Mouse (Mus musculus): ENCODE data around the gene Incenp.

Gene Incenp

GRCm38 (mm10) chr19:9899072-9899779, at the start of gene Incenp:
Incenp (minus strand) TSS chr19:9899551.
- peak; percentile 93 to 95 for DNase-seq (ENCODE audit: low spot score in 2 of 2)

- DNase-seq (ENCODE audit: low spot score in 2 of 2) = no peak
Observed at GRCm38 (mm10) chr19:9946986-9947385, 47.6 kb upstream of the Incenp start.

GRCm38 (mm10) chr19:9945800-9946564, 46.6 kb upstream of the Incenp start:
- peak in 1 of 2 experiments; percentile 33 for DNase-seq (ENCODE audit: low spot score in 2 of 2)

GRCm38 (mm10) chr19:9942539-9943533, 43.5 kb upstream of the Incenp start:
- peak in 1 of 2 experiments; percentile 66 for DNase-seq (ENCODE audit: low spot score in 2 of 2)

DNA sequence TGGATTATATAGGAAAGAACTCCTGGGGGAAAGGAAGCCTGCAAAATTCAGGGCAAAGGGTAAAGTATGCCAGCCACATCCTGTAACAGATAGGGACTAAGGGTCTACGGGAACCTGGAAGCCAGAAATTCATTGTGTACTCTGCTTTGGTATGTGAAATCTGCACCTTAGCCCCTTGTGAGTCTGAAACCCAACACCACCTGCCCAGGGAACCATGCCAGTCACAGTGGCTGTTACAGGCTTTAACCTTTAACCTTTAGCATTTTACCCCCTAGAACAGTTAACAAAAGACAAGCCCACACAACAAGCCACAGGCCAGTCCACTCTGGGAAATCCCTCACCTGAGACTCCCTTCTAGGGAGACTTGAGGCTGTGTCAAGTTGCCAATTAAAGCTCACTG, 42.5 kb upstream of the Incenp start:
- no peak for DNase-seq (ENCODE audit: low spot score in 2 of 2)

DNA sequence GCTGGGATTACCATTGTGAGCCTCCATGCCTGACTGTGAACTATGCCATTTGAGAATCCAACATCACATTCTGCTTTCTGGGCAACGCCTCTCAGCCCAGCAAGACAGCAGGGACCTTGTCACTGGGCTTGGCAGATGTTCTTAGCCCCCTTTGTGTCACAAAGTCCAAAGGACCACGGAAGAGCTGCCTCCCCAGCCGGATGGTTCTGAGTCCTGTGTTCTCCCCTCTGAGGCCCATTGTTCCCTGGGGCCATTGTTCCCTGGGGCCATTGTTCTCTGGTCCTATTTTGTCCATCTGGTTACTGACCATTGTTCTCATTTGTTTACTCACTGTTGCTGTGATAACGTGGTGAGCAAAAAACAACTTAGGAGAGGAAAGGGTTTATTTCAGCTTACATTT, 41.6 kb upstream of the Incenp start:
- no peak for DNase-seq (ENCODE audit: low spot score in 2 of 2)

GRCm38 (mm10) chr19:9939841-9940240, 40.5 kb upstream of the Incenp start:
- DNase-seq (ENCODE audit: low spot score in 2 of 2) = no peak

DNA sequence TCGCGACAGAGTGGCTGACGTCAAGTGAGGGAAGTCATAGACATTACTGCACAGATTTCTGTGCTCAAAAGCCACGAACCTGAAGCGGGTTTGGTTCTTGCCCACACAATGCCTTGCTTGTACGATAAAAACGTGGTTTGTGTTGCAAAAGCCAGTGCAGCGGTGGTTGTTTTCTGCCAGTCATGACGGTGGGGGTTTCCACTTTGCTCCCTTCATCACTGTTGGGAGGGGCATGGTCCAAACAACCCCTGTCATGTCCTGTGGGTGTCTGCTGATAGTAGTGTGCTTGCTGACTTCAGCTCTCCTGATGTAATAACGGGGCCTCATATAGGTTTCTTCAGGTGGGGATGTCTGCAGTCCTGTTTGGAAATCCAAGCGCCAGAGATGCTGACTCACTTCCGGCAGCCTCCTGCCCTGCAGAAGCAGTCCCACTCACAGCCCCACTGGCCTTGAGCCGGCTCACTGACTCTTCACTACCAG, 39.5 kb upstream of the Incenp start:
- peak; percentile 88 to 92 for DNase-seq (ENCODE audit: low spot score in 2 of 2)

DNA sequence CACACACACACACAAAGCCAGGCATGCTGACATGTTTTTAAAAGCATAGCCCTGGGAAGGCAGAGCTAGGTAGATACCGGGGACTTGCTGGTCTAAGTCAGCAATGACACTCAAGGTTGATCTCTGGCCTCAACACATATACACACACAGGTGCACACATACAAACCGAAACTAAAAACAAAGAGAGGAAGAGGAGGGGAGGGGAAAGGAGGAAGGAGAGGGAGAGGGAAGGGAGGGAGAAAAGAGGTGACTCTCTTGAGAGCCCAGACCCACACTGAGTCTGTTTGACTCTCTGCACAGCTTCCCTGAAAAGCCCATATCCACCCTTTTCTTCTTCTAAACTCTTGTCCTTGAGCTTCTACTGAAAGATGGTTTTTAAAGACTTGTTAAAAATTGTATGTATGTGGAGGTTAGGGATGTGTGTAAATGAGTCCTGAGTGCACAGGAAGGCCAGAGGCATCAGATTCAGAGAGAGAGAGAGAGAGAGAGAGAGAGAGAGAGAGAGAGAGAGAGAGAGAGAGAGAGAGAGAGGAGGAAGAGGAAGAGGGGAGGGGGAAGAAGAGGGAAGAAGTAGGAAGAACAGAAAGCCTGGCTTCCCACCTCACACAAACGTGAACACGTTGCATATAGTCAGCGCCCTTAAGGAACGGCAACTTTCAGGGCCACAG, 38.9 kb upstream of the Incenp start:
- DNase-seq (ENCODE audit: low spot score in 2 of 2) = peak in 1 of 2 experiments; percentile 46

GRCm38 (mm10) chr19:9937428-9937827, 38.1 kb upstream of the Incenp start:
- DNase-seq (ENCODE audit: low spot score in 2 of 2) = no peak

DNA sequence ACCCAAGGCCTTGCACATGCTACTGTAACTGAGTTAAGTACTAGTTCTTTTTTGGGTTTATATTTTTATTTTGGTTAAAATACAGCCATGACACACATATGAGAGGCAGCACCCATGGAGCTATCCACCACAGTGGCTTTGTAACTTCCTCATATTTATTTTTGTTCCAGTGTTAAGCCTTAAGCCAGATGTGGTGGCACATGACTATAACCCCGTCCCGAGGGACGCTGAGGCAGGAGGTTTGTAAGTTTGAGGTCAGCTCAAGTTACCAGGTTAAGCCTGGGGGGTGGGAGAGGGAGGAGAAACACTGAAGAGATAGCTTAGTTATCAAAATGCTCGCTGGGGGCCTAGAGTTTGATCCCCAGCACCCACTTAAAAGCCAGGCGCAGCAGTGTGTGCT, 37.2 kb upstream of the Incenp start:
- peak in 1 of 2 experiments; percentile 79 for DNase-seq (ENCODE audit: low spot score in 2 of 2)

- DNase-seq (ENCODE audit: low spot score in 2 of 2) = no peak
Observed at GRCm38 (mm10) chr19:9933908-9934307, 34.6 kb upstream of the Incenp start.

- DNase-seq (ENCODE audit: low spot score in 2 of 2) = peak in 1 of 2 experiments; percentile 67
Observed at GRCm38 (mm10) chr19:9931167-9931607, 31.8 kb upstream of the Incenp start.

DNA sequence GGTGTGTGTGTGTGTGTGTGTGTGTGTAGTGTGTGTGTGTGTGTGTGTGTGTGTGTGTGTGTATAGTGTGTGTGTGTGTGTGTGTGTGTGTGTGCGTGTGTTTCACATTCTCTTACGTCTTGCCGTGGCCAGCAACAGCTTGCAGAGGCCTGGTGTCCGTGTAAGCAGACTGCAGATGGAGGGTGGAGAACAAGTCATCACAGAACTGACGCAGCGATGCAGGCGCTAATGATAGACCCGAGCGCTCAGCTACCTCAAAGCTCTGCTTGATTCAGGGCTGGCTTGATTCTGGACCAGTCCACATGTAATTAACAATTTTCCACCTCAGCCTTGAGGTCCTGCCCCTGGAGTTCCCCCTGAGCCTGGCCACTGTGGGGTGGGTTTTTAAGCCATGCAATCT, 28.7 kb upstream of the Incenp start:
- DNase-seq (ENCODE audit: low spot score in 2 of 2) = no peak

DNA sequence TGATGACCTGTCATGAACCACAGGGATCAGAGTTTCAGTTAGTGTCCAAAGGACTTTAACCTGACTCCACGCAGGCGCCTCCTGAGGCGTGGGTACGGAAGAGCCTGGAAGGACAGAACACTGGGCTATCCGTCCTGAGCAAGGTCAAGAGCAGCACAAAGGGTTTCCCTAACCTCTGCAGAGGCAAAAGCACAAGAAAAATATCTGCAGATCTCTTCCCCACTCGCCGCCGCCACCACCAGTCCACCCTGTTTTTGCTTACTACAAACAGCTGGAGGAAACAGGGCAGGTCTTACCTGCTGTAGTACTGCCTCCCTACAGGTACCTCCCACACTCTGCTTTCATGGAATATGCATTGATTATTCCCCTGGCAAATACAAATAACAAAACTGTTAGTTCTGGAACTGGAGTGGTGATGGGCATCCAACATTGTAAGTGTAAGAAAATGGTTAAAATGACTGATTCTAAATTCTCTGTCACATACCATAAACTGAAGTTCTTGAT, 25.5 kb upstream of the Incenp start:
- no peak for DNase-seq (ENCODE audit: low spot score in 2 of 2)

GRCm38 (mm10) chr19:9924034-9924768, 24.9 kb upstream of the Incenp start:
- no peak for DNase-seq (ENCODE audit: low spot score in 2 of 2)

- DNase-seq (ENCODE audit: low spot score in 2 of 2) = no peak
Observed at GRCm38 (mm10) chr19:9923048-9923447, 23.7 kb upstream of the Incenp start.

DNA sequence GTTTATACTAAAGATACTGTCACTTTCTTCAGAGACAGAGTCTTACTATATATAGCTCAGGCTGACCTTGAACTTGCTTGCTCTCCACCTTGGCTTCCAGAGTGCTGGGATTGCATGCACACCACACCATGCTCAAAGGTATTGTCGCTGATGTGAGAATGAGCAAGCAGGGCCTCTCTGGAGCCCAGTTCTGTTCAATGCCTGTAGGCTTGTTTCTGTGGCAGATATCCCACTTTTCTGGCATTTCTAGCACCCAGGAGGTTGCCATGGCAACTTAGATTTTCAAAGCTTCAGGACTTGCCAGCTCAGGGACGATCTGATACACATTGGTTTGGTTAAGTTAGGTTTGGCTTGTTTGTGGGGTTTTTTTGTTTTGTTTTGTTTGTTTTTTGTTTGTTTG, 22.9 kb upstream of the Incenp start:
- no peak for DNase-seq (ENCODE audit: low spot score in 2 of 2)

GRCm38 (mm10) chr19:9920835-9921784, 21.8 kb upstream of the Incenp start:
- no peak for DNase-seq (ENCODE audit: low spot score in 2 of 2)
